Mouse (Mus musculus) stomach, embryonic 14.5 days (tissue): ENCODE data around the gene Etv6. TPM values are rescaled to one million over a fixed set of nuclear protein-coding genes. Genes with fewer than 3 reads are reported as not detected.

Source experiments
- ATAC-seq: fragments of 200-750 bp; cut with Nextera tagmentation; 2 replicates; pipeline ENCODE4 v1.8.0; 2017; ENCODE audit warnings: low read depth, moderate TSS enrichment; ENCODE audit not compliant: insufficient number of reproducible peaks, insufficient read depth, low FRiP score
- H3K27ac ChIP-seq: fragments of 300-500 bp; sonication (generic); 2 replicates; pipeline ENCODE4 v1.5.1; 2014; ENCODE audit warnings: mild to moderate bottlenecking, low read length, moderate library complexity, mixed read lengths
- H3K27me3 ChIP-seq: fragments of 300-500 bp; sonication (generic); 2 replicates; pipeline ENCODE4 v1.6.1; 2014; ENCODE audit warnings: low read length, control low read depth, mixed read lengths; ENCODE audit not compliant: control insufficient read depth, insufficient read depth
- H3K36me3 ChIP-seq: fragments of 300-500 bp; sonication (generic); 2 replicates; pipeline ENCODE4 v1.6.1; 2014; ENCODE audit warnings: mild to moderate bottlenecking, control low read depth, low read length, moderate library complexity, mixed read lengths; ENCODE audit not compliant: control insufficient read depth, insufficient read depth
- H3K4me1 ChIP-seq: fragments of 300-500 bp; sonication (generic); 2 replicates; pipeline ENCODE4 v1.6.1; 2014; ENCODE audit warnings: low read length, control low read depth, mixed read lengths; ENCODE audit not compliant: control insufficient read depth, insufficient read depth
- H3K4me2 ChIP-seq: fragments of 300-500 bp; sonication (generic); replicated peaks from 2 replicates; pipeline ENCODE4 v1.6.1; 2014; ENCODE audit warnings: low read depth, low read length, control low read depth
- H3K4me3 ChIP-seq: fragments of 300-500 bp; sonication (generic); 2 replicates; pipeline ENCODE4 v1.5.1; 2014; ENCODE audit warnings: low read depth, low read length, control low read depth
- H3K9ac ChIP-seq: fragments of 300-500 bp; sonication (generic); replicated peaks from 2 replicates; pipeline ENCODE4 v1.6.1; 2014; ENCODE audit warnings: low read depth, mild to moderate bottlenecking, control low read depth, low read length, moderate library complexity, mixed read lengths
- H3K9me3 ChIP-seq: fragments of 300-500 bp; sonication (generic); 2 replicates; pipeline ENCODE4 v1.6.1; 2016; ENCODE audit warnings: low read depth, low read length, control low read depth; ENCODE audit not compliant: control insufficient read depth
- WGBS: fragments of 180-500 bp; shearing (Covaris S2); extraction: QIAGEN DNeasy Blood & Tissue Kit; methylation state at CpG from one replicate; pipeline ENCODE4 v1.1.7; 2014; 5-methylcytosine and 5-hydroxymethylcytosine counted together
- polyA plus RNA-seq: library from polyadenylated mRNA; unstranded; fragments of >200 nt; fragmentation: Nextera tagmentation; extraction: Ambion mirVana; gene quantifications from 2 replicates; pipeline ENCODE4 v1.2.1, GENCODE M21; 2014

Etv6 gene
- polyA plus RNA-seq, 1 experiment from 2014 or later, result 16.0 TPM

GRCm38 (mm10) chr6:134020821-134021220 is 14.7 kb upstream of the Etv6 start:
- H3K9ac ChIP-seq, result no peak overlapping the region
- ATAC-seq, result no peak

GRCm38 (mm10) chr6:134026264-134026663 is 9.2 kb upstream of the Etv6 start:
- no peak overlapping the region for H3K27ac ChIP-seq
- no peak overlapping the region for H3K9ac ChIP-seq
- no peak for ATAC-seq
- WGBS, result 90% methylated on average over 2 of the region's 2 CpGs
- H3K36me3 ChIP-seq, result no peaks in the 10 kb centered on the region
- H3K4me3 ChIP-seq, result no peak overlapping the region
- no peak overlapping the region for H3K4me2 ChIP-seq
- H3K27me3 ChIP-seq, result no peaks in the 10 kb centered on the region
- H3K4me1 ChIP-seq, result no peaks in the 10 kb centered on the region
- H3K9me3 ChIP-seq, result no peaks in the 10 kb centered on the region

More at GRCm38 (mm10) chr6:134020821-134021220, 14.7 kb upstream of the Etv6 start:
- WGBS, result 75% methylated on average over 6 of the region's 6 CpGs
- Histone ChIP-seq H3K27ac (no peak overlapping the region), H3K4me1 (no peaks in the 10 kb centered on the region), H3K4me3 (no peak overlapping the region), H3K9me3 (no peaks in the 10 kb centered on the region), H3K27me3 (no peaks in the 10 kb centered on the region), H3K4me2 (no peak overlapping the region), H3K36me3 (no peaks in the 10 kb centered on the region)

DNA sequence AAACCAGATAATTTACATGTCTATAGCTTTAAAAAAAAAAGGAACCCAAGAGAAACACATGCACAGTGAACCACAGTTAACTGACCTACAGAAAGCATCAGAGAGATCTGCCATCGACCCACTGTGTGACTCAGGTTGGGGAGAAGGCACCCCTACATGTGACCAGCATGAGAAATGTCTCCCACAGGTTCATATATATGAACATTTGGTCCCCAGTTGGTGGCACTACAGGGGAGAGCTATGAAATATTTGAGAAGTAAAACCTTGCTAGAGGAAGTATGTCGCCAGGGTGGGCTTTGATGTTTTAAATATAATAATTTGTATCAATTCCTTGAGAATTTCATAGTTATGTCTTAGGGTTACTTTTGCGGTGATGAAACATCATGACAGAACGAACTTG is 8.5 kb upstream of the Etv6 start:
- Histone ChIP-seq H3K27me3 (no peaks in the 10 kb centered on the region), H3K4me2 (no peak overlapping the region), H3K4me1 (no peaks in the 10 kb centered on the region), H3K4me3 (no peak overlapping the region), H3K9ac (no peak overlapping the region), H3K27ac (no peak overlapping the region), H3K9me3 (no peaks in the 10 kb centered on the region), H3K36me3 (no peaks in the 10 kb centered on the region)
- ATAC-seq, result no peak
- WGBS, result 89% methylated on average over 4 of the region's 4 CpGs

DNA sequence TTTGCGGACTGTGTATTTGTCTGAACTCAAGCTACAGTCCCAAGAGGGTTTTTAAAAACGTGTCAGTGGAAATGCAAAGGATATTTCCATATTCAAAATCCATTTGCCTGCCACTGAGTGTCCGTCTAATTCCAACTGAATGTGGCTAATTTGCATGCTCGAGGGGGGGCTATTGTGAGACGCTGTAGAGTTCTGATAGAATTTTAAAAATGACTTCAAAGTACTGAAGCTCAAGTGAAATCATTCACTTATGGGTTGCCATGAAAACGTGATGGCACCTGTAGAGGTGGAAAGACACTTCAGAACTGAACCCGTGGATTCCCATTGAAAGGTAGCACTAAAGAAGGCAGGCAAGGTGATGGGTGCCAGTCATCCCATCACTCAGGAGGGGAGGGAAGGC is 3.0 kb upstream of the Etv6 start:
- no peak for ATAC-seq
- Histone ChIP-seq H3K4me3 (no peak overlapping the region), H3K9me3 (no peaks in the 10 kb centered on the region), H3K4me2 (no peak overlapping the region), H3K27ac (no peak overlapping the region), H3K4me1 (peaks cover 11% of the 10 kb centered on the region; the same call in 1 of the 2 replicates), H3K27me3 (no peaks in the 10 kb centered on the region), H3K9ac (no peak overlapping the region), H3K36me3 (no peaks in the 10 kb centered on the region)
- WGBS, result 34% methylated on average over 7 of the region's 7 CpGs

DNA sequence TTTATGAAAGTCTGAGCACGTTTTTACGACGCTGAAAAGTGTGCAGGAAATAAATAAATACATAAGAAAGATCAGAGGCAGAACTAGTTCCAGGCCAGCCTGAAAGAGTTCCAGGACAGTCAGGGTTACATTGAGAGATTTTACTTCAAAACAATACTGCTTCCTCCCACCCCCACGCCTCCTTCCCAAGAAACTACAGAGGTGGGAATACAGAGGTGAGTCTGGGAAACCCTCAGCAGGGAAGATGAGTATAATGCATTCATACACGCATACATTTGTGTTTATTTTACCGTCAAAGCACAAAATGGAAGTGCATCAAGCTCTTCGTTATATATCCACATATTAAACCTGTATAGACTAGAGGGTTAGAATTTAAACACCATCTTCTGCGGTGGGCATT is 1.1 kb upstream of the Etv6 start:
- WGBS, result under 1% methylated on average over 8 of the region's 8 CpGs
- H3K27ac ChIP-seq, result peak overlapping the region; percentile 100
- no peaks in the 10 kb centered on the region for H3K36me3 ChIP-seq
- H3K9ac ChIP-seq, result peak overlapping the region; percentile 98
- no peaks in the 10 kb centered on the region for H3K9me3 ChIP-seq
- ATAC-seq, result no peak
- H3K4me3 ChIP-seq, result peak overlapping the region; percentile 84
- peak overlapping the region; percentile 71 for H3K4me2 ChIP-seq
- no peaks in the 10 kb centered on the region for H3K27me3 ChIP-seq
- peaks cover 31% of the 10 kb centered on the region for H3K4me1 ChIP-seq

DNA sequence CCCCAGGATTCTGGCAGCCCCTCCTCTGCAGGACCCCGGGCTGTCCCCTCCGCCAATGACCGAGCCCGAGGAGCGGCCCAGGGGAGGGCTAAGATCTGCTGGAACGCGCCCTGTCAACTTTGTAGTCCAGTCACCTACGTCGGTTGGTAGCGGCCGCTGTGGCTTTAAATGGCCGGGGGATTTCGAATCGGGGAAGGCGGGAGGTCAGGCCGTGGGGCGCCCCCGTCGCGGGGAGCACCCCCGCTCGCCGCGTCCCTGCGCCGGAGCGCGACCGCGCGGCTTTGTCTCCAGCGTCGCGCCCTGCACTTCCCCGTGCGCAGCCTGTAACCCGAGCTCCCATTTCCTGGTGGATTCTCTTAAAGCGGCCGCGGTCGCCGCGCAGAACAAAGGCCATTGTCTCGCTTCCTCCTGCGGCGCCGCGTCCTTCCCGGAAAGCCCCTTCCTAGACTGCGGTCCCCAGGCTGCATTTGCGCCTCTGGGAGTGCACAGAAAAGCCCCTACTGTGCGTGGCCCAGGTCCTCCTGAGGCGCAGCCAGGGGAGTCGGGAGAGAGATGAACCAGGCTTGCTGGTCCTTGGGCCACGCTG is 503 bp upstream of the Etv6 start:
- ATAC-seq, result peak; percentile 90
- H3K36me3 ChIP-seq, result no peaks in the 10 kb centered on the region
- H3K27me3 ChIP-seq, result no peaks in the 10 kb centered on the region
- H3K9ac ChIP-seq, result peak overlapping the region; percentile 98
- under 1% methylated on average over 55 of the region's 55 CpGs for WGBS
- H3K27ac ChIP-seq, result peak overlapping the region; percentile 100
- H3K4me3 ChIP-seq, result peak overlapping the region; percentile 84
- H3K4me2 ChIP-seq, result peak overlapping the region; percentile 71
- H3K9me3 ChIP-seq, result no peaks in the 10 kb centered on the region
- peaks cover 32% of the 10 kb centered on the region for H3K4me1 ChIP-seq

DNA sequence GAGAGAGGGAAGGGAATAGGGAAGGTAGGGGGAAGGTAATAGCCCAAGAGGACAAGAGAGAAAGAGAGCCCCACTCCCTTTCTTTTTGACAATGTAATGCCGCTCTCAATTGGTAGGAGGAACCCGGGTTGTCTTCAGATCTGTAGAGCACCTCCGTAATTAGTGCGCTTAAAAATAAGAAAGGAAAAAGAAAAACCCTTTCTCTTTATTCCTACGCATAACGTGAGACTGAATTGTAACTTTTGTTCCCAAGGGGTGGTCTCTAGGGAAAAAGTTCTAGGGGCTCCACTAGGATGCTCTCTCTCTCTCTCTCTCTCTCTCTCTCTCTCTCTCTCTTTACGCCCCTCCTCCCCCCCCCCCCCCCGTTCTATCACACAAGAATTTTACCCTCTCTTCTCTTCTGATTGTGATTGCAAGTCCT is 1.0 kb downstream of the Etv6 start:
- H3K4me1 ChIP-seq, result peaks cover 46% of the 10 kb centered on the region
- no peaks in the 10 kb centered on the region for H3K36me3 ChIP-seq
- ATAC-seq, result no peak
- no peaks in the 10 kb centered on the region for H3K27me3 ChIP-seq
- peak overlapping the region; percentile 98 for H3K9ac ChIP-seq
- under 1% methylated on average over 7 of the region's 8 CpGs for WGBS
- H3K27ac ChIP-seq, result peak overlapping the region; percentile 100
- H3K4me2 ChIP-seq, result peak overlapping the region; percentile 71
- no peaks in the 10 kb centered on the region for H3K9me3 ChIP-seq
- peak overlapping the region; percentile 84 for H3K4me3 ChIP-seq

GRCm38 (mm10) chr6:134036951-134037431 is 1.5 kb downstream of the Etv6 start:
- Histone ChIP-seq H3K4me3 (peak overlapping the region; percentile 84), H3K4me2 (peak overlapping the region; percentile 71), H3K36me3 (no peaks in the 10 kb centered on the region), H3K27ac (0 out of 2 replicates have a peak overlapping the region, but pooled peaks have one; percentile 100), H3K27me3 (no peaks in the 10 kb centered on the region), H3K9ac (no peak overlapping the region; the same call in 1 of the 2 replicates), H3K9me3 (no peaks in the 10 kb centered on the region), H3K4me1 (peaks cover 46% of the 10 kb centered on the region)
- ATAC-seq, result no peak
- WGBS, result 10% methylated on average over 3 of the region's 3 CpGs

- 28% methylated on average over 10 of the region's 10 CpGs for WGBS
- peak overlapping the region; percentile 71 for H3K4me2 ChIP-seq
- H3K9ac ChIP-seq, result no peak overlapping the region
- no peaks in the 10 kb centered on the region for H3K36me3 ChIP-seq
- H3K4me1 ChIP-seq, result peaks cover 51% of the 10 kb centered on the region
- ATAC-seq, result no peak
- H3K27me3 ChIP-seq, result no peaks in the 10 kb centered on the region
- H3K4me3 ChIP-seq, result peak overlapping the region; percentile 84; the same call in 1 of the 2 replicates
- H3K9me3 ChIP-seq, result no peaks in the 10 kb centered on the region
- no peak overlapping the region for H3K27ac ChIP-seq
Observed at GRCm38 (mm10) chr6:134037960-134038359, 2.5 kb downstream of the Etv6 start.
